Mouse (Mus musculus): ENCODE data around the gene Tmem144. TPM values are rescaled to one million over a fixed set of nuclear protein-coding genes. Genes with fewer than 3 reads are reported as not detected.

The Tmem144 gene
- total and polyA plus RNA-seq, 3 experiments = 0.59 to 2.0 (median 1.3) TPM

- H3K79me2 ChIP-seq (replicated peaks; ENCODE audit: control insufficient read depth, extremely low read depth, insufficient read depth, poor library complexity, severe bottlenecking) = no peaks in the 10 kb centered on the region
- H3K4me1 ChIP-seq (ENCODE audit: control insufficient read depth in 1 of 2, insufficient read depth in 2 of 2) = peaks cover 0 to 37% of the 10 kb centered on the region in 2 experiments; a peak in 2 of 4 replicates
- no peaks in the 10 kb centered on the region for H3K9me3 ChIP-seq (replicated peaks; ENCODE audit: low read length)
- TF ChIP-seq SMC3 (IDR thresholded peaks at IDR 0.05; ENCODE audit: low read depth, low read length) (peak; percentile 49), KAT2A (IDR thresholded peaks at IDR 0.05; ENCODE audit: insufficient replicate concordance, low read length) (no peak), RAD21 (IDR thresholded peaks at IDR 0.05; ENCODE audit: low read depth, low read length) (peak; percentile 47), POLR2AphosphoS2 (IDR thresholded peaks at IDR 0.05; ENCODE audit: low read depth, low read length) (no peak), CHD2 (IDR thresholded peaks at IDR 0.05; ENCODE audit: low read length) (no peak), CTCF (conservative IDR thresholded peaks at IDR 0.05 in 1 of 2, IDR thresholded peaks at IDR 0.05 in 1 of 2; ENCODE audit: low read depth in 2 of 2, low read length in 2 of 2) (peak; percentile 27 to 69; a peak in 3 of 4 replicates)
- H3K9ac ChIP-seq (ENCODE audit: insufficient read depth, low read depth) = no peak overlapping the region
- H3K27ac ChIP-seq (ENCODE audit: insufficient read depth, low read depth) = no peak overlapping the region
- peak overlapping the region; percentile 63 for H3K4me2 ChIP-seq (ENCODE audit: insufficient read depth, low read depth, poor library complexity, severe bottlenecking)
- dilution Hi-C loops (cut with MboI; ENCODE audit: extremely low pct_ligation_motif_present, extremely low pct_unique_long_range_greater_than_20kb, low sequenced_read_pairs) = no loop called here
- peaks cover 0 to 14% of the 10 kb centered on the region in 2 experiments for H3K36me3 ChIP-seq (replicated peaks in 1 of 2; ENCODE audit: control insufficient read depth in 1 of 2, insufficient read depth in 1 of 2, low read length in 1 of 2)
- in situ Hi-C loops (cut with MboI; ENCODE audit: low pct_ligation_motif_present, low pct_unique_long_range_greater_than_20kb, low sequenced_read_pairs) = no loop called here
- H3K4me3 ChIP-seq (replicated peaks in 1 of 3; ENCODE audit: low read depth in 2 of 3, low read length in 2 of 3, poor library complexity in 1 of 3) = peak overlapping the region; percentile 2 to 55 (median 40)
- peak; percentile 63 for DNase-seq (ENCODE audit: extremely low read depth)
- no peaks in the 10 kb centered on the region for H3K27me3 ChIP-seq (replicated peaks)
Measured at GRCm38 (mm10) chr3:79884761-79885189, 32.2 kb upstream of the Tmem144 start.

DNA sequence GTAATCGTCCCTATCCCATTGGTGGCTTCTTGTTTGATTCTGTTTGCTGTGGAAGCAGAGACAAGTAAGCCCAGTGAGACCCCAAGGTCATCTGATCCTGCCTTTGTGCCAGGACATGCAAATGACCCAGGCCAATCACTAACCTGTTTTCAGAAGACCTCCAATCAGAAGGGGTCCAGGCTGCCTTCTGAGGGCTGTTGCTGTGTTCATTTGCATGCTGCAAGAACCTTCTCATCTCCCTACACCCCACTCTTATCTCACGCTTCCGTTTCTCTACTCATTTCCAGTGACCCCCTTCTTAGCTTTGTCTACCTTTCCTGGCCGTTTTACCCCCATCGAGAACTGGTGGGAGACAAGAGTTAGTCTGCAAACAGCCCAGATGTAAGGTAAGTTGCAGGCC is 31.7 kb upstream of the Tmem144 start, which contains the start of gene Fam198b:
Gene Fam198b (plus strand): TSS at position 229 of the 400 bp plus-strand sequence.
- Histone ChIP-seq H3K9me3 (replicated peaks; ENCODE audit: low read length) (no peaks in the 10 kb centered on the region), H3K4me1 (ENCODE audit: control insufficient read depth in 1 of 2, insufficient read depth in 2 of 2) (peaks cover 0 to 37% of the 10 kb centered on the region in 2 experiments; a peak in 2 of 4 replicates), H3K27me3 (replicated peaks) (no peaks in the 10 kb centered on the region), H3K36me3 (replicated peaks in 1 of 2; ENCODE audit: control insufficient read depth in 1 of 2, insufficient read depth in 1 of 2, low read length in 1 of 2) (peaks cover 0 to 14% of the 10 kb centered on the region in 2 experiments), H3K4me3 (replicated peaks in 1 of 3; ENCODE audit: low read depth in 2 of 3, low read length in 2 of 3, poor library complexity in 1 of 3) (peak within 1 kb of the TSS; percentile 2 to 55 (median 40)), H3K79me2 (replicated peaks; ENCODE audit: control insufficient read depth, extremely low read depth, insufficient read depth, poor library complexity, severe bottlenecking) (no peaks in the 10 kb centered on the region), H3K4me2 (ENCODE audit: insufficient read depth, low read depth, poor library complexity, severe bottlenecking) (peak within 1 kb of the TSS; percentile 63), H3K27ac (ENCODE audit: insufficient read depth, low read depth) (no peak within 1 kb of the TSS), H3K9ac (ENCODE audit: insufficient read depth, low read depth) (no peak within 1 kb of the TSS)
- peak; percentile 76 for DNase-seq (ENCODE audit: extremely low read depth)
- TF ChIP-seq MAX (IDR thresholded peaks at IDR 0.05; ENCODE audit: low read length) = 0 out of 2 replicates have a peak, but pooled peaks have one; percentile 11
- no peak for TF ChIP-seq KAT2A (IDR thresholded peaks at IDR 0.05; ENCODE audit: insufficient replicate concordance, low read length)
- no peak for TF ChIP-seq MYC (IDR thresholded peaks at IDR 0.05; ENCODE audit: low read depth, low read length)
- 0 out of 2 replicates have a peak, but pooled peaks have one; percentile 24 for TF ChIP-seq TBP (conservative IDR thresholded peaks at IDR 0.05; ENCODE audit: low read depth, low read length)
- TF ChIP-seq PAX5 (IDR thresholded peaks at IDR 0.05; ENCODE audit: low read length) = no peak
- no peak for TF ChIP-seq MAFK (IDR thresholded peaks at IDR 0.05; ENCODE audit: insufficient replicate concordance, low read length)
- dilution Hi-C loops (cut with MboI; ENCODE audit: extremely low pct_ligation_motif_present, extremely low pct_unique_long_range_greater_than_20kb, low sequenced_read_pairs) = no loop called here
- in situ Hi-C loops (cut with MboI; ENCODE audit: low pct_ligation_motif_present, low pct_unique_long_range_greater_than_20kb, low sequenced_read_pairs) = no loop called here

DNA sequence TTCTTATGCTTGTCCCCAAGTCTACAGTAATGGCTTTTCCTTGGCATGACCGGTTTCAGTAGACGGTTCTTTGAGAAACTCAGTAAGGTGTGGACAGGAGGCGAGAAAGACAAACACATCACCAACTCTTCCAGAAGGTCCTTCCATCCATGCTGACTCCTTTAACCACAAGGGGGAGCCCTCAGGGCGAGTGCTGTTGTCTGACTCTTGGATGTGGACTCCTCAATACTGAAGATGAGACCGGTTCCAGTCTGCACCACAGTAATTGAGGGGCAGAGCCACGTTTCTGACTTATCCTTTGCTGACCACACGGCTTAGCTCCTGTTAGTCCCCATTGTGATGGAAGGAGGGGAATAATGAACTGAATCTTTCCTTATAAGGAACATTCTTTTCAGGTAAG is 30.5 kb upstream of the Tmem144 start:
- H3K4me2 ChIP-seq (ENCODE audit: insufficient read depth, low read depth, poor library complexity, severe bottlenecking) = no peak overlapping the region
- no peak overlapping the region for H3K4me3 ChIP-seq (replicated peaks in 1 of 3; ENCODE audit: low read depth in 2 of 3, low read length in 2 of 3, poor library complexity in 1 of 3)
- H3K27ac ChIP-seq (ENCODE audit: insufficient read depth, low read depth) = no peak overlapping the region
- no peak overlapping the region for H3K9ac ChIP-seq (ENCODE audit: insufficient read depth, low read depth)
- DNase-seq (ENCODE audit: extremely low read depth) = peak; percentile 80
- H3K27me3 ChIP-seq (replicated peaks) = no peaks in the 10 kb centered on the region
- dilution Hi-C loops (cut with MboI; ENCODE audit: extremely low pct_ligation_motif_present, extremely low pct_unique_long_range_greater_than_20kb, low sequenced_read_pairs) = no loop called here
- H3K36me3 ChIP-seq (replicated peaks in 1 of 2; ENCODE audit: control insufficient read depth in 1 of 2, insufficient read depth in 1 of 2, low read length in 1 of 2) = peaks cover 0 to 14% of the 10 kb centered on the region in 2 experiments
- in situ Hi-C loops (cut with MboI; ENCODE audit: low pct_ligation_motif_present, low pct_unique_long_range_greater_than_20kb, low sequenced_read_pairs) = no loop called here
- TF ChIP-seq MAFK (IDR thresholded peaks at IDR 0.05; ENCODE audit: insufficient replicate concordance, low read length) = no peak
- no peak for TF ChIP-seq CHD1 (IDR thresholded peaks at IDR 0.05; ENCODE audit: low read depth, low read length)
- TF ChIP-seq TBP (conservative IDR thresholded peaks at IDR 0.05; ENCODE audit: low read depth, low read length) = no peak
- peak; percentile 66 for TF ChIP-seq SMC3 (IDR thresholded peaks at IDR 0.05; ENCODE audit: low read depth, low read length)
- TF ChIP-seq CTCF (conservative IDR thresholded peaks at IDR 0.05 in 1 of 2, IDR thresholded peaks at IDR 0.05 in 1 of 2; ENCODE audit: low read depth in 2 of 2, low read length in 2 of 2) = peak; percentile 70 to 76
- peak; percentile 58 for TF ChIP-seq RAD21 (IDR thresholded peaks at IDR 0.05; ENCODE audit: low read depth, low read length)
- no peaks in the 10 kb centered on the region for H3K79me2 ChIP-seq (replicated peaks; ENCODE audit: control insufficient read depth, extremely low read depth, insufficient read depth, poor library complexity, severe bottlenecking)
- no peaks in the 10 kb centered on the region for H3K9me3 ChIP-seq (replicated peaks; ENCODE audit: low read length)
- H3K4me1 ChIP-seq (ENCODE audit: control insufficient read depth in 1 of 2, insufficient read depth in 2 of 2) = peaks cover 0 to 35% of the 10 kb centered on the region in 2 experiments; a peak in 2 of 4 replicates
